Mouse (Mus musculus) ES-E14 (cell line): ENCODE data around the gene Atp5k.

Experiments used
- CHD2 ChIP-seq: IDR thresholded peaks from 2 replicates; pipeline ENCODE4 v1.6.1; 2014; ENCODE audit warnings: mild to moderate bottlenecking, low read depth, low read length, inconsistent platforms
- HCFC1 ChIP-seq: IDR thresholded peaks from 2 replicates; pipeline ENCODE4 v1.6.1; 2012; ENCODE audit warnings: low read length, inconsistent platforms, borderline replicate concordance; ENCODE audit not compliant: insufficient read depth
- MAFK ChIP-seq: IDR thresholded peaks from 2 replicates; pipeline ENCODE4 v1.6.1; 2014; ENCODE audit warnings: mild to moderate bottlenecking, low read depth, low read length, inconsistent platforms; ENCODE audit not compliant: insufficient read depth
- ZC3H11A ChIP-seq: IDR thresholded peaks from 2 replicates; pipeline ENCODE4 v1.6.1; 2012; ENCODE audit warnings: low read depth, mild to moderate bottlenecking, inconsistent platforms, low read length, borderline replicate concordance
- ZNF384 ChIP-seq: IDR thresholded peaks from 2 replicates; pipeline ENCODE4 v1.6.1; 2012; ENCODE audit warnings: low read depth, low read length, inconsistent platforms

DNA sequence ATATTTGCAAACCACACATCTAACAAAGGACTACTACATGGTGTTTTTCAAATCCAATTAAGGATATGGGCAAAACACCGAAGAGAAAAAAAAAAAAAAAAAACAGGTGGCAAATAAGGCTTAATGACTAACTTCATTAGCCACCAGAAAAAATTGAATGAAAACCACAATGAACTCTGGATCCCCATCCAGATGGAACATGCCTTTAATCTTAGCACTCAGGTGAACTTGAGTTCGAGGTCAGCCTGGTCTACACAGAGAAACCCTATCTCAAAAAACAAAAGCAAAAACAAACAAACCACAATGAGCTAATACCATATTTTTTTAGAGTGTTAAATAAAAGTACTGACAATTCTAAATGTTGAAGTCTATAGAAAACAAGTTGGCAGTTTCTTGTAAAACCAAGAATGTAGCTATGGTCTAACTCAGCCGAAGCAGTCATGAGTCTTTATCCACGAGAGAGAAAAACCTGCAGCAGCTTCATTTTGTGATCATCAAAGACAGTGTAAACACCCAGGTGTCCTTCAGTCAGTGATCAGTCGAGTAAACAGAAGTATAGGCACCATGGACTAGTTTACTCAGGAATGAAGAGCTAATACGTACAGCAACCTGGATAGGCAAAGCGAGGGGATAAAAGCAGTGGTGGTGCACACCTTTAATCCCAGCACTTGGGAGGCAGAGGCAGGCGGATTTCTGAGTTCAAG, 16.7 kb upstream of the Atp5k start:
- no peak for TF ChIP-seq MAFK
- no peak for TF ChIP-seq HCFC1
- no peak for TF ChIP-seq CHD2
- no peak for TF ChIP-seq ZNF384
- no peak for TF ChIP-seq ZC3H11A
